Comparison of ENCODE assay signal across 19 mouse cellular contexts in the genomic region with DNA sequence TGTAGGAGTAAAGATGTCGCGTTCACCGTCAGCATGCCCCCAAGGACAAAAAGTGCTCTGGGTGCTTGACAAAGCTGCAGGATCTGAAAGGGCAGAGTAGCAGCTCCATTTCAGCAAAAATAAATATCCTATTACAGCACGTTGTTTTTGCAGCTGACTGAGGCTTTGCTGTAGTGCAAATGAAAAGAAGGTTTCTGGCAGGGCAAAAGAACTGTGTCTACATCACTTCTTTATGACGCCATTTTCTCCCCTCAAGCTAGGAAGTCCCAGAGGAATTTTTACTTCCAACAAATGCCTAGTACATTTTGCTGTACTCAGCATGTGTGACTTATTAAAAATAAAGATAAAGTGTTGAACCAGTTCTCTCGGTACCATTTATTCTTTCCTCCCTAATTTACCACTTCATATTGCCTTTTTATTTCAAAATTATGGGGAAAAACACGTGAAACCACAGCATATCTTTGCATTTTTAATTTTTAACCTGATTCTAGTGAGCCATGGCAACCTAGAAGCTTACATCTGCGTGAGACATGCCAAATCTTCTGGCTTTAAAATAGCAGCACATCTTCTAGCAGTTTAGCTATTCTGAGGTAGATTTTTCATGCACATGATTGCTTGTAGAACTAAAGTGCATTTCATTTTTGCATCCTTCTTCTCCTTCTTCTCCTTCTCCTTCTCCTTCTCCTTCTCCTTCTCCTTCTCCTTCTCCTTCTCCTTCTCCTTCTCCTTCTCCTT.
DNase-seq lines count a peak whose midpoint lies in the region; ATAC-seq and TF ChIP-seq lines count a peak whose summit lies in the region.
"Had no signal": no experiment of that assay in that cellular context is flagged by ENCODE, and none has a peak within 500 bp of the region (broad histone marks: within the 10 kb centered on the region; RNA-seq: fewer than 3 reads in every experiment).

No protein-coding gene starts in this region.

- TF ChIP-seq CTCF in kidney, postnatal 0 days (IDR thresholded peaks at IDR 0.05; ENCODE audit: low read depth), result no peak
- no peak for TF ChIP-seq CTCF in intestine, postnatal 0 days (IDR thresholded peaks at IDR 0.05; ENCODE audit: low read depth)

- H3K36me3 ChIP-seq in heart, embryonic 10.5 days, result no peaks in the 10 kb centered on the region
- no peaks in the 10 kb centered on the region for H3K36me3 ChIP-seq in kidney, postnatal 0 days (ENCODE audit: insufficient read depth, low read length)
- H3K36me3 ChIP-seq in kidney, embryonic 15.5 days, result no peaks in the 10 kb centered on the region
- no peaks in the 10 kb centered on the region for H3K36me3 ChIP-seq in embryonic facial prominence, embryonic 14.5 days (ENCODE audit: control insufficient read depth, insufficient read depth, low read length)
- H3K36me3 ChIP-seq in intestine, postnatal 0 days (ENCODE audit: control insufficient read depth, insufficient read depth), result no peaks in the 10 kb centered on the region

- no peak overlapping the region for H3K27ac ChIP-seq in heart, embryonic 10.5 days
- no peak overlapping the region for H3K27ac ChIP-seq in kidney, postnatal 0 days
- no peak overlapping the region for H3K27ac ChIP-seq in kidney, embryonic 15.5 days
- 0 out of 2 replicates have a peak overlapping the region, but pooled peaks have one; percentile 15 for H3K27ac ChIP-seq in embryonic facial prominence, embryonic 14.5 days (replicated peaks; ENCODE audit: low read depth, low read length)
- H3K27ac ChIP-seq in intestine, postnatal 0 days (ENCODE audit: low read depth, low read length), result no peak overlapping the region
- H3K27ac ChIP-seq: stomach, postnatal 0 days had no signal

- no peak for ATAC-seq in kidney, postnatal 0 days (replicated peaks; ENCODE audit: low FRiP score, low read depth)
- ATAC-seq in kidney, embryonic 15.5 days (replicated peaks; ENCODE audit: low FRiP score), result no peak
- 0 out of 2 replicates have a peak, but pooled peaks have one; percentile 33 for ATAC-seq in embryonic facial prominence, embryonic 14.5 days (ENCODE audit: low read depth)
- no peak for ATAC-seq in intestine, postnatal 0 days

- H3K4me2 ChIP-seq in kidney, postnatal 0 days (ENCODE audit: low read length), result no peak overlapping the region
- H3K4me2 ChIP-seq in kidney, embryonic 15.5 days, result no peak overlapping the region
- no peak overlapping the region for H3K4me2 ChIP-seq in embryonic facial prominence, embryonic 14.5 days (ENCODE audit: low read depth, low read length)
- no peak overlapping the region for H3K4me2 ChIP-seq in intestine, postnatal 0 days (replicated peaks; ENCODE audit: low read depth)

- peak; percentile 16 for DNase-seq in heart, adult 8-10 months (ENCODE audit: low spot score)
- DNase-seq in heart, embryonic 10.5 days (ENCODE audit: low spot score), result no peak
- DNase-seq in kidney, postnatal 0 days (ENCODE audit: low spot score), result peak; percentile 36
- peak; percentile 29 for DNase-seq in adipocyte (ENCODE audit: low spot score)
- DNase-seq in embryonic facial prominence, embryonic 14.5 days (ENCODE audit: low spot score), result peak; percentile 88
- no peak for DNase-seq in left cerebral cortex, postnatal 10 days (ENCODE audit: extremely low spot score in 1 of 2, low spot score in 2 of 2)
- DNase-seq: adrenal gland, postnatal 10 days; B cell, adult 2 months; cerebellum, postnatal 14 days; kidney, adult 9 months; layer of hippocampus, adult 9-11 months; left cerebral cortex, postnatal 4 days; lung, adult 18-20 months; right cerebral cortex, adult 18-20 months; thymus, postnatal 36 days had no signal

- H3K4me1 ChIP-seq in heart, embryonic 10.5 days, result no peaks in the 10 kb centered on the region
- H3K4me1 ChIP-seq in kidney, postnatal 0 days (replicated peaks; ENCODE audit: insufficient read depth, low read length), result no peaks in the 10 kb centered on the region
- no peaks in the 10 kb centered on the region for H3K4me1 ChIP-seq in kidney, embryonic 15.5 days
- peaks cover 3% of the 10 kb centered on the region; the same call in 1 of the 2 replicates for H3K4me1 ChIP-seq in embryonic facial prominence, embryonic 14.5 days (ENCODE audit: control insufficient read depth, insufficient read depth, low read length)
- no peaks in the 10 kb centered on the region for H3K4me1 ChIP-seq in intestine, postnatal 0 days (replicated peaks; ENCODE audit: control insufficient read depth, insufficient read depth, low read length)

- no peaks in the 10 kb centered on the region for H3K27me3 ChIP-seq in heart, embryonic 10.5 days (ENCODE audit: insufficient read depth, poor library complexity, severe bottlenecking)
- no peaks in the 10 kb centered on the region for H3K27me3 ChIP-seq in kidney, postnatal 0 days (ENCODE audit: insufficient read depth, low read length)
- H3K27me3 ChIP-seq in kidney, embryonic 15.5 days, result no peaks in the 10 kb centered on the region
- H3K27me3 ChIP-seq in embryonic facial prominence, embryonic 14.5 days (replicated peaks; ENCODE audit: control insufficient read depth, insufficient read depth, low read length), result no peaks in the 10 kb centered on the region
- H3K27me3 ChIP-seq in intestine, postnatal 0 days (replicated peaks; ENCODE audit: control insufficient read depth, insufficient read depth, low read length), result no peaks in the 10 kb centered on the region

- no peaks in the 10 kb centered on the region for H3K9me3 ChIP-seq in heart, embryonic 10.5 days
- H3K9me3 ChIP-seq in kidney, postnatal 0 days (replicated peaks; ENCODE audit: low read length), result no peaks in the 10 kb centered on the region
- no peaks in the 10 kb centered on the region for H3K9me3 ChIP-seq in kidney, embryonic 15.5 days (replicated peaks)
- no peaks in the 10 kb centered on the region for H3K9me3 ChIP-seq in embryonic facial prominence, embryonic 14.5 days (ENCODE audit: control insufficient read depth, low read length)
- H3K9me3 ChIP-seq in intestine, postnatal 0 days (ENCODE audit: control insufficient read depth), result no peaks in the 10 kb centered on the region

- intact Hi-C loops in left cerebral cortex, postnatal 10 days (cut with DNase I), result no loop called here

- 77% methylated on average over 8 of the region's 8 CpGs for WGBS in heart, embryonic 10.5 days
- 34% methylated on average over 8 of the region's 8 CpGs for WGBS in kidney, postnatal 0 days
- 38% methylated on average over 8 of the region's 8 CpGs for WGBS in kidney, embryonic 15.5 days
- 37% methylated on average over 8 of the region's 8 CpGs for WGBS in embryonic facial prominence, embryonic 14.5 days
- WGBS in intestine, postnatal 0 days, result 78% methylated on average over 8 of the region's 8 CpGs

- H3K9ac ChIP-seq in kidney, postnatal 0 days (ENCODE audit: low read depth, low read length), result no peak overlapping the region
- no peak overlapping the region for H3K9ac ChIP-seq in kidney, embryonic 15.5 days
- H3K9ac ChIP-seq in embryonic facial prominence, embryonic 14.5 days (ENCODE audit: low read depth, low read length), result no peak overlapping the region
- H3K9ac ChIP-seq in intestine, postnatal 0 days (ENCODE audit: low read depth, low read length), result no peak overlapping the region

- H3K4me3 ChIP-seq in heart, embryonic 10.5 days, result no peak overlapping the region
- H3K4me3 ChIP-seq in kidney, postnatal 0 days (replicated peaks; ENCODE audit: low read depth, low read length), result no peak overlapping the region
- no peak overlapping the region for H3K4me3 ChIP-seq in kidney, embryonic 15.5 days (replicated peaks)
- H3K4me3 ChIP-seq in embryonic facial prominence, embryonic 14.5 days (ENCODE audit: low read depth, low read length), result no peak overlapping the region
- no peak overlapping the region for H3K4me3 ChIP-seq in intestine, postnatal 0 days (ENCODE audit: low read depth, low read length)
- H3K4me3 ChIP-seq: erythroblast, embryonic 14.5 days had no signal

Comparison
In these comparisons a context has a peak if more than half of its experiments do, and no peak if none do; other contexts are left out.
1. DNase-seq: peak in heart, adult 8-10 months (single experiment), kidney, postnatal 0 days (single experiment), adipocyte (single experiment) and embryonic facial prominence, embryonic 14.5 days (single experiment); none in heart, embryonic 10.5 days (single experiment) and left cerebral cortex, postnatal 10 days (0 of 2).